Mouse (Mus musculus): ENCODE measurements around the gene BC049715. TPM values are rescaled to one million over a fixed set of nuclear protein-coding genes. Genes with fewer than 3 reads are reported as not detected.

Gene BC049715
- total RNA-seq, 2 experiments from 2014 or later = 0.05 TPM; not detected in 1

GRCm38 (mm10) chr6:136808014-136808417 is 19.4 kb upstream of the BC049715 start, which contains the start of gene H2afj:
TSS of gene H2afj (plus strand) at chr6:136808244.
- DNase-seq (ENCODE audit: low spot score) = peak; percentile 98

GRCm38 (mm10) chr6:136808631-136809046 is 18.8 kb upstream of the BC049715 start:
- DNase-seq (ENCODE audit: low spot score) = no peak

GRCm38 (mm10) chr6:136809077-136809476 is 18.3 kb upstream of the BC049715 start:
- DNase-seq (ENCODE audit: low spot score) = peak; percentile 40

- DNase-seq (ENCODE audit: low spot score) = no peak
Observed at GRCm38 (mm10) chr6:136809673-136810072, 17.8 kb upstream of the BC049715 start.

DNA sequence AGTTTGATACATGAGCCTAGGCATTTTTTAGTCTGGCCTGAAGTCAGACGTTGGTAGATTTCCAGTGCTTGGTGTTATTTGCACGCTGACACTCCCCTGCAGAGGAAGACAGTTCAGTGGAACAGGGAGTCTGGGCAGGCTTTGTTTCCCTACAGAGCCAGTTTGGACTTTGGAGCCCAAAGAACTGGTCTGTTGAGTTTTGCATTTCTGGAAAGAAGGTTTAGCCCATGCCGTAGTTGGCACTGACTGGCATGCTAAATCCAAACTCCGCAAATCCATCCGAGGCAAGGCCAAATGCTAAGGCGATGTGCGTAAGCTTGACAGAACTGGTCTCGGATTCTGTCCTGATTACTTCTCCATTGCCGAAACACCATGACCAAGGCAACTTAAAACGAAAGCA is 16.2 kb upstream of the BC049715 start:
- no peak for DNase-seq (ENCODE audit: low spot score)

GRCm38 (mm10) chr6:136813117-136813516 is 14.3 kb upstream of the BC049715 start:
- no peak for DNase-seq (ENCODE audit: low spot score)

DNA sequence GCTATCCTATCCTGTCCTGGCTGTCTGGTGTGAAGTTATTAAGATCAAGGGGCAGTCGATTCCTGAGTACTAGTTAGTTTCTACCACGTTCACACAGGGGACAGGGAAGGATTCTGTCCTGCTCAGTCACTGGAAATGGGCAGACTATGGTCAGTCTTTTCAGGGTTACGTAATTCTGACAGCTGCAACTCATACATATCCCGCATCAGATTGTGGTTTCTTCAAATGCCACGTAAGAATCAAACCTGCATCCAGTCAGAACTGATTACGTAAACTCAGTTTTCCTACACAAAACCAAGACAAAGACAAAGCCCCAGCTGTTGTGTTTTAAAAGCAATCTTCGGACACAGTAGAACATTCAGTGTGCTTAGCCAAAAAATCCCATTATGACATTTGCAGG is 12.0 kb upstream of the BC049715 start:
- no peak for DNase-seq (ENCODE audit: low spot score)

GRCm38 (mm10) chr6:136816826-136817225 is 10.6 kb upstream of the BC049715 start:
- no peak for DNase-seq (ENCODE audit: low spot score)

- DNase-seq (ENCODE audit: low spot score) = no peak
Observed at GRCm38 (mm10) chr6:136817549-136817948, 9.9 kb upstream of the BC049715 start.

GRCm38 (mm10) chr6:136820381-136820780 is 7.0 kb upstream of the BC049715 start:
- no peak for DNase-seq (ENCODE audit: low spot score)

DNA sequence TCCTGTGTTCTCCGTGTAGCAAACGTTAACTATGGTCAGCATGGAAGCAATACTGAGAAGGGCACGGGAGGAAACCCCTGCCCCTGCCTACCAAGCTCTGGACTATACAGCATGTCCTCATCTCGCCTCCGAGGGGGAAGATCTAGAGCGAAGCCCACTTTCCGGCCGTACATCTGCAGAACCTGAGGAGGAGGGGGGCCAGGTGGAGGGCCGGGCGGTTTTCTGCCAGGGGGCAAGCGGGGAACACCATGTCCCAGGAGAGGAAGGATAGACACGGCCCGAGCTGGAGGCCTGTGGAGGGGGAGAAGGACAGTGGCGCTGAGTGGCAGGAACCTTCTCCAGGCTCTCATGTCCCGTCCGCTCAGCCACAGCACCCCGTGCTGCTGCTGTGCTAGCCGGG is 6.3 kb upstream of the BC049715 start:
- DNase-seq (ENCODE audit: low spot score) = no peak

- no peak for DNase-seq (ENCODE audit: low spot score)
Observed at GRCm38 (mm10) chr6:136824987-136825386, 2.4 kb upstream of the BC049715 start.

GRCm38 (mm10) chr6:136827116-136827515 is 310 bp upstream of the BC049715 start:
- DNase-seq (ENCODE audit: low spot score) = no peak

- peak; percentile 97 for DNase-seq (ENCODE audit: low spot score)
Observed at GRCm38 (mm10) chr6:136827881-136828561, 595 bp downstream of the BC049715 start, which contains the start of gene Wbp11. TSS of gene Wbp11 (minus strand) at chr6:136828233.

- no peak for DNase-seq (ENCODE audit: low spot score)
Observed at GRCm38 (mm10) chr6:136828681-136829080, 1.3 kb downstream of the BC049715 start.

GRCm38 (mm10) chr6:136831712-136832111 is 4.3 kb downstream of the BC049715 start:
- DNase-seq (ENCODE audit: low spot score) = no peak

DNA sequence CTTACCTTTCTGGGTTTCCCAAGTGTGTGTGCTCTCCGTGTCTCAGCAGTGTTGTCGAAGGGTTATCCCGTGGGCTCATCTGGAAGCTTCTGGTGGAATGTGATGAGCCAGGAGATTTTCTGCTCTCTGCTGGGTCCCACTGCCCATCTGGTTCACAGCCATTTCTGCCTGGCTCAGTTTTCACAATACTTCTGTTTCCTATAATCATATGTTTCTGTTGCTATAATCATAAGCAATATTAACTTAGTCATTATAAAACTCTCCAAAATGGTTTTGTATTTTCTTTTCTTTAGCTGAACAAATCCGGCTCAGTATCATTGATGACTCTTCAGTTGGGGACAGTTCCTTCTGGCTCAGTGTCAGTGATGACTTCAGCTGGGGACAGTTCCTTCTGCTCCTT is 7.9 kb downstream of the BC049715 start, which contains the start of gene Smco3:
Smco3 (minus strand) TSS at position 101 of the 400 bp plus-strand sequence.
- DNase-seq (ENCODE audit: low spot score) = no peak

DNA sequence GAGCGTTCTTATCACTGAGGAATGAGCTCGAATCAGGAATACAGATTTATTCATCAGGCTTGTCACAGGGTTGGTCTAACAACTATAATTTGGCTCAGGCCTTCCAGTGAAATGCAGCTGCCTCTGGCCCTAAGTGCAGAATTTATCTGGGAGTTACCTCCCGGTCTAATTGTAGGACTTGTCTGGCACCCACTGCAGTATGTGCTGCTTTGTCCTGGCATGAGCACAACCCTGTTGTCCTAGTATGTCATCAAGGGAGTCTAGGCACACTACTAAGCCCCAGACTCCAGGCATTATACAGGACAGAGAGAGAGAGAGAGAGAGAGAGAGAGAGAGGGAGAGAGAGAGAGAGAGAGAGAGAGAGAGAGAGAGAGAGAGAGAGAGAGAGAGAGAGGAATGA is 9.9 kb downstream of the BC049715 start:
- DNase-seq (ENCODE audit: low spot score) = no peak

DNA sequence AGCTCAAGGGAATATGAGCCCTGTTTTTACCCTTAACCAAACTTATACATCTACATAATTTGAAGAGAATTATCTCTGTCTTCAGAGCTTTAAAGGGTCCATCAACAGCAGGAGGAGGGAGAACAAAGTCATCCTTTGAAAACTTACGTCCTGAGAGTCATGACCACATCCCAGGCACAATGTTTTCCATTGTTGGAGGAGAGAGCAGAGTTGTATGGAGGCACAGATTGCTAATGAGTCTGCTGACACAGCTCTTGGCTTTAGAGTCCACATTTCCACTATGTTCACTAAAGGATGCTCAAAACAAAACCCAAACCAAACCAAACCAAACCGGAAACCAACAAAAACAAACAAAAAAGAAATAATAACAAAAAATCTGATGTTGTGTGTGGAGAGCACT is 17.5 kb downstream of the BC049715 start:
- DNase-seq (ENCODE audit: low spot score) = no peak

- no peak for DNase-seq (ENCODE audit: low spot score)
Observed at GRCm38 (mm10) chr6:136845706-136846480, 18.5 kb downstream of the BC049715 start.

DNA sequence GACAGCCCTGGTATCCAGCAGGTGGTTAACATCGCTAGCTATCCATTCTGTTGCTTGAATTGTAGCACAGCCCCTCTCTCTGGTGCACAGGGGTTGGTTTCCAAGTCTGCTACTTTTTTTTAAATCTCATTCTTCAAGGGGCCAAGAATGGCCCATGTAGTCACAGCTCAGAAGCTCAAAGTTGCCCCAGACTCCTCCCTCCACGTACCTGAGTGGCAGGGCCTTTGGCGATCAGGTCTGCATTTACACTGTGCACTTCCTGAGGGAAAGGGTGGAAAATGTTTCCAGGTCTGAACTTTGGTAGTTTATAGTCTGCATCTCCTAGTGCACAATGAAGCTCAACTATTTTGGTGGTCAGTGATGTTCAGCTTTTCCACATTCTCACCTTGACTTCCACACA is 19.8 kb downstream of the BC049715 start:
- DNase-seq (ENCODE audit: low spot score) = no peak

GRCm38 (mm10) chr6:136847790-136848189 is 20.4 kb downstream of the BC049715 start:
- peak; percentile 32 for DNase-seq (ENCODE audit: low spot score)

DNA sequence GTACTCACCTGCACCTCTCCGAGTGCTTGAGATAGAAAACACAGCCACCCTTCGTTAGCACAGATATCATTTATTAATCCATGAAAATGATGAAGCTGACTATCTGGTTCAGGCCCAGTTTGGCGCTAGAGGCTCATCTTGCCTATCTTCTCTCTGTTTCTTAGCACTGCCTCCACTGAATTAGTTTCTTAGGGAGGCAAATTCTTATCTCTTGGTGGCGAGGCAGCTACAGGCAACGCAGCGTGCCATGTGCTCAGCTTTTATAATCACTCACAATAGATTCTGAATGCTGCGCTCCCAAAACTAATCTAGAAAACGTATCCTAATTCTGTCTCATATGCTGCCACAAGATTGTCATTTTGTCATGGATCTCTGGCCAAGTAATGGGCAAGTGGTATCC is 21.0 kb downstream of the BC049715 start:
- DNase-seq (ENCODE audit: low spot score) = no peak

All from gastrocnemius, adult 18-20 months (tissue).